Comparison of ENCODE assay signal across 25 mouse cellular contexts in genomic region chr6:5075680-5076079, GRCm38 (mm10).
"Had no signal": no experiment of that assay in that cellular context is flagged by ENCODE, and none has a peak within 500 bp of the region (broad histone marks: within the 10 kb centered on the region; RNA-seq: fewer than 3 reads in every experiment).

No protein-coding gene starts in this region.

- H3K4me3 ChIP-seq: gastrocnemius, adult 2 months; heart, embryonic 10.5 days; heart, embryonic 12.5 days; hindbrain, embryonic 10.5 days; hindbrain, embryonic 12.5 days; intestine, embryonic 15.5 days; layer of hippocampus, adult 2 months; left cerebral cortex, adult 2 months; limb, embryonic 13.5 days; liver, embryonic 13.5 days had no signal

- ATAC-seq: hindbrain, embryonic 16.5 days; inflammation-experienced regulatory T-cells, adult 6 months; intestine, embryonic 15.5 days; intestine, postnatal 0 days had no signal

- DNase-seq: gastrocnemius, adult 2 months; gastrocnemius, postnatal 10 days; gastrocnemius, postnatal 25 days; heart, postnatal 10 days; heart, postnatal 4 days; kidney, adult 18-20 months; kidney, adult 8-10 months; kidney, postnatal 10 days; kidney, postnatal 25 days; kidney, postnatal 4 days; liver; liver, embryonic 13.5 days had no signal

- H3K9ac ChIP-seq: heart, embryonic 12.5 days; hindbrain, embryonic 12.5 days; hindbrain, embryonic 14.5 days; intestine, embryonic 15.5 days; limb, embryonic 13.5 days; liver, embryonic 13.5 days had no signal

- H3K9me3 ChIP-seq: heart, embryonic 10.5 days; hindbrain, embryonic 12.5 days; intestine, embryonic 15.5 days; limb, embryonic 13.5 days; liver, embryonic 13.5 days had no signal

- H3K36me3 ChIP-seq: intestine, embryonic 15.5 days; limb, embryonic 13.5 days had no signal

- H3K27ac ChIP-seq: gastrocnemius, adult 2 months; heart, embryonic 10.5 days; hindbrain, embryonic 10.5 days; hindbrain, embryonic 12.5 days; hindbrain, embryonic 14.5 days; intestine, embryonic 15.5 days; layer of hippocampus, adult 2 months; left cerebral cortex, adult 2 months; limb, embryonic 13.5 days; liver, embryonic 13.5 days had no signal

- H3K4me2 ChIP-seq: heart, embryonic 12.5 days; hindbrain, embryonic 12.5 days; hindbrain, embryonic 14.5 days; intestine, embryonic 15.5 days; limb, embryonic 13.5 days; liver, embryonic 11.5 days; liver, embryonic 13.5 days had no signal

- H3K27me3 ChIP-seq: heart, embryonic 12.5 days; hindbrain, embryonic 12.5 days; intestine, embryonic 15.5 days; limb, embryonic 13.5 days; liver, embryonic 13.5 days had no signal
